Mouse (Mus musculus) hindbrain, embryonic 16.5 days (tissue): ENCODE measurements around the gene Dag1. TPM values are rescaled to one million over a fixed set of nuclear protein-coding genes. Genes with fewer than 3 reads are reported as not detected.

Experiments used
- ATAC-seq: fragments of 200-750 bp; cut with Nextera tagmentation; 2 replicates; pipeline ENCODE4 v1.8.0; 2017; ENCODE audit warnings: moderate TSS enrichment, moderate library complexity
- H3K27ac ChIP-seq: fragments of 300-500 bp; sonication (generic); 2 replicates; pipeline ENCODE4 v1.5.1; 2014; ENCODE audit warnings: low read depth, mild to moderate bottlenecking, control low read depth, low read length, moderate library complexity
- H3K27me3 ChIP-seq: fragments of 300-500 bp; sonication (generic); replicated peaks from 2 replicates; pipeline ENCODE4 v1.6.1; 2014; ENCODE audit warnings: low read length; ENCODE audit not compliant: control insufficient read depth, insufficient read depth
- H3K36me3 ChIP-seq: fragments of 300-500 bp; sonication (generic); 2 replicates; pipeline ENCODE4 v1.6.1; 2014; ENCODE audit warnings: mild to moderate bottlenecking, low read length, moderate library complexity, mixed read lengths; ENCODE audit not compliant: control insufficient read depth, insufficient read depth
- H3K4me1 ChIP-seq: fragments of 300-500 bp; sonication (generic); 2 replicates; pipeline ENCODE4 v1.6.1; 2014; ENCODE audit warnings: low read depth, low read length; ENCODE audit not compliant: control insufficient read depth, insufficient read depth
- H3K4me2 ChIP-seq: fragments of 300-500 bp; sonication (generic); 2 replicates; pipeline ENCODE4 v1.6.1; 2014; ENCODE audit warnings: mild to moderate bottlenecking, low read length, control low read depth, moderate library complexity
- H3K4me3 ChIP-seq: fragments of 300-500 bp; sonication (generic); 2 replicates; pipeline ENCODE4 v1.5.1; 2014; ENCODE audit warnings: mild to moderate bottlenecking, low read length, control low read depth, moderate library complexity
- H3K9ac ChIP-seq: fragments of 300-500 bp; sonication (generic); 2 replicates; pipeline ENCODE4 v1.6.1; 2014; ENCODE audit warnings: low read depth, mild to moderate bottlenecking, control low read depth, low read length, moderate library complexity
- H3K9me3 ChIP-seq: fragments of 300-500 bp; sonication (generic); 2 replicates; pipeline ENCODE4 v1.6.1; 2014; ENCODE audit warnings: mild to moderate bottlenecking, low read length, moderate library complexity; ENCODE audit not compliant: control insufficient read depth
- WGBS: fragments of 180-500 bp; shearing (Covaris S2); extraction: QIAGEN DNeasy Blood & Tissue Kit; methylation state at CpG from one replicate; pipeline ENCODE4 v1.1.7; 2014; 5-methylcytosine and 5-hydroxymethylcytosine counted together
- polyA plus RNA-seq: library from polyadenylated mRNA; unstranded; fragments of >200 nt; fragmentation: Nextera tagmentation; extraction: Ambion mirVana; gene quantifications from 2 replicates; pipeline ENCODE4 v1.2.1, GENCODE M21; 2015

Dag1 gene
- polyA plus RNA-seq, 1 experiment from 2014 or later, result 75.4 TPM

GRCm38 (mm10) chr9:108163646-108164284 lies 100.0 kb downstream of the Dag1 start:
- no peaks in the 10 kb centered on the region for H3K27me3 ChIP-seq
- H3K27ac ChIP-seq, result no peak overlapping the region
- no peaks in the 10 kb centered on the region for H3K9me3 ChIP-seq
- no peaks in the 10 kb centered on the region for H3K4me1 ChIP-seq
- 71% methylated on average over 16 of the region's 16 CpGs for WGBS
- no peak overlapping the region for H3K4me3 ChIP-seq
- H3K9ac ChIP-seq, result no peak overlapping the region
- H3K4me2 ChIP-seq, result no peak overlapping the region
- no peaks in the 10 kb centered on the region for H3K36me3 ChIP-seq
- no peak for ATAC-seq

- Histone ChIP-seq H3K27me3 (no peaks in the 10 kb centered on the region), H3K36me3 (no peaks in the 10 kb centered on the region), H3K4me3 (no peak overlapping the region), H3K4me2 (no peak overlapping the region), H3K9me3 (no peaks in the 10 kb centered on the region), H3K4me1 (no peaks in the 10 kb centered on the region; the same call in 1 of the 2 replicates), H3K27ac (no peak overlapping the region), H3K9ac (no peak overlapping the region)
- 72% methylated on average over 7 of the region's 7 CpGs for WGBS
- ATAC-seq, result no peak
These were observed 105.9 kb downstream of the Dag1 start for GRCm38 (mm10) chr9:108157891-108158290.

GRCm38 (mm10) chr9:108157451-108157850 lies 106.3 kb downstream of the Dag1 start:
- Histone ChIP-seq H3K27ac (no peak overlapping the region), H3K9me3 (no peaks in the 10 kb centered on the region), H3K4me1 (no peaks in the 10 kb centered on the region; the same call in 1 of the 2 replicates), H3K9ac (no peak overlapping the region), H3K4me3 (no peak overlapping the region), H3K4me2 (no peak overlapping the region), H3K27me3 (no peaks in the 10 kb centered on the region), H3K36me3 (no peaks in the 10 kb centered on the region)
- 91% methylated on average over 6 of the region's 6 CpGs for WGBS
- no peak for ATAC-seq

- no peak overlapping the region for H3K9ac ChIP-seq
- ATAC-seq, result no peak
- H3K4me1 ChIP-seq, result no peaks in the 10 kb centered on the region; the same call in 1 of the 2 replicates
- no peaks in the 10 kb centered on the region for H3K9me3 ChIP-seq
- H3K27me3 ChIP-seq, result no peaks in the 10 kb centered on the region
- no peaks in the 10 kb centered on the region for H3K36me3 ChIP-seq
- WGBS, result 89% methylated on average over 5 of the region's 5 CpGs
- no peak overlapping the region for H3K4me3 ChIP-seq
- H3K4me2 ChIP-seq, result no peak overlapping the region
- H3K27ac ChIP-seq, result no peak overlapping the region
These were observed 107.0 kb downstream of the Dag1 start for GRCm38 (mm10) chr9:108156786-108157185.

- Histone ChIP-seq H3K4me2 (no peak overlapping the region), H3K36me3 (no peaks in the 10 kb centered on the region), H3K9ac (no peak overlapping the region), H3K27ac (no peak overlapping the region), H3K9me3 (no peaks in the 10 kb centered on the region), H3K27me3 (no peaks in the 10 kb centered on the region), H3K4me3 (no peak overlapping the region), H3K4me1 (no peaks in the 10 kb centered on the region; the same call in 1 of the 2 replicates)
- WGBS, result 92% methylated on average over 12 of the region's 12 CpGs
- ATAC-seq, result no peak
These were observed 108.9 kb downstream of the Dag1 start for GRCm38 (mm10) chr9:108154814-108155213.

Other genes with a start within 250 kb of the Dag1 start
- 25.1 and 25.7 TPM in 2 replicates for gene Gmppb, start 214.7 kb downstream of the Dag1 start, polyA plus RNA-seq
- 2.1 and 2.4 TPM in 2 replicates for gene Amigo3, start 210.8 kb downstream of the Dag1 start, polyA plus RNA-seq
- not detected in 2 replicates for gene Mst1, start 183.5 kb downstream of the Dag1 start, polyA plus RNA-seq
- 47.6 and 53.9 TPM in 2 replicates for gene Rnf123, start 180.6 kb downstream of the Dag1 start, polyA plus RNA-seq
- 58.6 and 60.9 TPM in 2 replicates for gene Apeh, start 169.4 kb downstream of the Dag1 start, polyA plus RNA-seq
- 8.7 and 9.5 TPM in 2 replicates for gene Bsn, start 73.6 kb downstream of the Dag1 start, polyA plus RNA-seq
- gene Nicn1, start 26.5 kb upstream of the Dag1 start, polyA plus RNA-seq, result 142 and 145 TPM in 2 replicates
- gene Amt, start 32.9 kb upstream of the Dag1 start, polyA plus RNA-seq, result 23.3 and 26.3 TPM in 2 replicates
- 278 TPM in 2 replicates for gene Rhoa, start 42.2 kb upstream of the Dag1 start, polyA plus RNA-seq
- gene Tcta, start 42.2 kb upstream of the Dag1 start, polyA plus RNA-seq, result 51.6 and 57.2 TPM in 2 replicates
- gene Gpx1, start 74.9 kb upstream of the Dag1 start, polyA plus RNA-seq, result 451 and 453 TPM in 2 replicates
- 116 and 127 TPM in 2 replicates for gene Usp4, start 83.9 kb upstream of the Dag1 start, polyA plus RNA-seq
- gene 1700102P08Rik, start 128.8 kb upstream of the Dag1 start, polyA plus RNA-seq, result 1.5 and 2.7 TPM in 2 replicates
- 1.6 and 1.7 TPM in 2 replicates for gene Ccdc36, start 164.5 kb upstream of the Dag1 start, polyA plus RNA-seq
- gene BC048562, start 172.5 kb upstream of the Dag1 start, polyA plus RNA-seq, result not detected in 2 replicates
- 57.6 and 68.3 TPM in 2 replicates for gene Ccdc71, start 196.6 kb upstream of the Dag1 start, polyA plus RNA-seq
- gene Klhdc8b, start 197.6 kb upstream of the Dag1 start, polyA plus RNA-seq, result 54.8 and 68.6 TPM in 2 replicates
- gene Lamb2, start 215.8 kb upstream of the Dag1 start, polyA plus RNA-seq, result 17.1 and 26.5 TPM in 2 replicates
- 56.3 and 71.4 TPM in 2 replicates for gene Usp19, start 226.6 kb upstream of the Dag1 start, polyA plus RNA-seq
- gene Qars, start 243.7 kb upstream of the Dag1 start, polyA plus RNA-seq, result 62.3 and 64.6 TPM in 2 replicates